Mouse (Mus musculus): ENCODE measurements around the gene Vps36.

- no peak for TF ChIP-seq POLR2A (IDR thresholded peaks at IDR 0.05; ENCODE audit: extremely low read depth, insufficient read depth, low read length)
- TF ChIP-seq CTCF (IDR thresholded peaks at IDR 0.05; ENCODE audit: low read depth, low read length) = no peak
Observed at GRCm38 (mm10) chr8:22226361-22226760, 33.8 kb downstream of the Vps36 start.
